Mouse (Mus musculus) intestine, embryonic 14.5 days (tissue): ENCODE data around the gene Ap3b1. TPM values are rescaled to one million over a fixed set of nuclear protein-coding genes. Genes with fewer than 3 reads are reported as not detected.

ENCODE experiments used
- ATAC-seq: fragments of 200-750 bp; cut with Nextera tagmentation; replicated peaks from 2 replicates; pipeline ENCODE4 v1.8.0; 2017; ENCODE audit warnings: low read depth, moderate number of reproducible peaks, moderate TSS enrichment, moderate library complexity; ENCODE audit not compliant: low FRiP score, low TSS enrichment
- DNase-seq: peaks from one replicate; pipeline ENCODE4 v3.0.0-alpha.2; 2018; ENCODE audit warnings: low spot score
- H3K27ac ChIP-seq: fragments of 300-500 bp; sonication (generic); 2 replicates; pipeline ENCODE4 v1.5.1; 2014; ENCODE audit warnings: low read depth, mild to moderate bottlenecking, control low read depth
- H3K27me3 ChIP-seq: fragments of 300-500 bp; sonication (generic); replicated peaks from 2 replicates; pipeline ENCODE4 v1.6.1; 2014; ENCODE audit warnings: low read length, control low read depth; ENCODE audit not compliant: control insufficient read depth, insufficient read depth
- H3K36me3 ChIP-seq: fragments of 300-500 bp; sonication (generic); 2 replicates; pipeline ENCODE4 v1.6.1; 2014; ENCODE audit warnings: low read length, control low read depth; ENCODE audit not compliant: control insufficient read depth, insufficient read depth
- H3K4me1 ChIP-seq: fragments of 300-500 bp; sonication (generic); replicated peaks from 2 replicates; pipeline ENCODE4 v1.6.1; 2014; ENCODE audit warnings: low read length, control low read depth, mixed read lengths; ENCODE audit not compliant: control insufficient read depth, insufficient read depth
- H3K4me2 ChIP-seq: fragments of 300-500 bp; sonication (generic); 2 replicates; pipeline ENCODE4 v1.6.1; 2014; ENCODE audit warnings: low read length
- H3K4me3 ChIP-seq: fragments of 300-500 bp; sonication (generic); 2 replicates; pipeline ENCODE4 v1.5.1; 2014; ENCODE audit warnings: low read depth, low read length, control low read depth, mixed read lengths
- H3K9ac ChIP-seq: fragments of 300-500 bp; sonication (generic); 2 replicates; pipeline ENCODE4 v1.6.1; 2014; ENCODE audit warnings: mild to moderate bottlenecking, low read length
- H3K9me3 ChIP-seq: fragments of 300-500 bp; sonication (generic); 2 replicates; pipeline ENCODE4 v1.6.1; 2016; ENCODE audit warnings: low read length, control low read depth; ENCODE audit not compliant: control insufficient read depth
- whole genome bisulfite sequencing: fragments of 180-500 bp; shearing (Covaris S2); extraction: QIAGEN DNeasy Blood & Tissue Kit; methylation state at CpG from one replicate; pipeline ENCODE4 v1.1.7; 2014; 5-methylcytosine and 5-hydroxymethylcytosine counted together
- polyA plus RNA-seq: library from polyadenylated mRNA; unstranded; fragments of >200 nt; fragmentation: Nextera tagmentation; extraction: Ambion mirVana; gene quantifications from 2 replicates; pipeline ENCODE4 v1.2.1, GENCODE M21; 2014

Ap3b1 gene
- polyA plus RNA-seq, 1 experiment from 2014 or later: 51.2 TPM

GRCm38 (mm10) chr13:94539851-94540646 lies 181.3 kb downstream of the Ap3b1 start:
- no peak overlapping the region for H3K9ac ChIP-seq
- no peaks in the 10 kb centered on the region; the same call in 1 of the 2 replicates for H3K4me1 ChIP-seq
- no peaks in the 10 kb centered on the region for H3K9me3 ChIP-seq
- DNase-seq (no peak), ATAC-seq (no peak)
- H3K36me3 ChIP-seq: peaks cover 10% of the 10 kb centered on the region; the same call in 1 of the 2 replicates
- H3K27ac ChIP-seq: no peak overlapping the region
- H3K4me3 ChIP-seq: no peak overlapping the region
- H3K27me3 ChIP-seq: no peaks in the 10 kb centered on the region
- no peak overlapping the region for H3K4me2 ChIP-seq
- 94% methylated on average over 10 of the region's 10 CpGs for WGBS

GRCm38 (mm10) chr13:94542061-94542460 lies 183.3 kb downstream of the Ap3b1 start:
- no peak for ATAC-seq
- WGBS: 83% methylated on average over 7 of the region's 7 CpGs
- no peak overlapping the region for H3K9ac ChIP-seq

DNA sequence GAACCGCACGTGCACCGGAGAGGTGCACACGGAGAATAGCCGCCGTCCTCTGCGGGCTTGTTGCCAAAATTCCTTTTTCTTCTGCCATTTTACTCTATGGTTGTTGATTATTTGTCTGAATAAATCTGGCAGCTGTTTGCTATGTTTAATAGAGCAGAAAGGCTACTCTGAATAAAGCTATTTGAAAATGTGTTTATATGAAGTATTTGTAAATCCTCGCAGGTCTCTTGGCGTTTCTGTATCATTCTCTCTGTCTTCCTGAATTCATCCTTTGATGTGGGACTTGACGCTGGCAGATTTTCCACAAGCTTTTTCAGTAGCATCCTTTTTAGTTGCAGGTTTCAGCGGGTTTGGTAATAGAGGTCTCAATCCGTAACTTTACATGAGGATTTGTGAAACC lies 185.5 kb downstream of the Ap3b1 start:
- no peaks in the 10 kb centered on the region for H3K9me3 ChIP-seq
- no peak for DNase-seq
- no peaks in the 10 kb centered on the region for H3K27me3 ChIP-seq
- no peak overlapping the region for H3K9ac ChIP-seq
- 0 out of 2 replicates have a peak, but pooled peaks cover 4% of the 10 kb centered on the region for H3K36me3 ChIP-seq
- H3K4me2 ChIP-seq: no peak overlapping the region
- WGBS: 61% methylated on average over 12 of the region's 12 CpGs
- no peak overlapping the region for H3K4me3 ChIP-seq
- no peaks in the 10 kb centered on the region; the same call in 1 of the 2 replicates for H3K4me1 ChIP-seq
- no peak for ATAC-seq
- no peak overlapping the region for H3K27ac ChIP-seq

More at GRCm38 (mm10) chr13:94542061-94542460, 183.3 kb downstream of the Ap3b1 start:
- H3K4me3 ChIP-seq: no peak overlapping the region
- H3K27ac ChIP-seq: no peak overlapping the region
- no peak for DNase-seq
- 0 out of 2 replicates have a peak, but pooled peaks cover 4% of the 10 kb centered on the region for H3K36me3 ChIP-seq
- no peaks in the 10 kb centered on the region; the same call in 1 of the 2 replicates for H3K4me1 ChIP-seq
- H3K27me3 ChIP-seq: no peaks in the 10 kb centered on the region
- H3K9me3 ChIP-seq: no peaks in the 10 kb centered on the region
- no peak overlapping the region for H3K4me2 ChIP-seq

DNA sequence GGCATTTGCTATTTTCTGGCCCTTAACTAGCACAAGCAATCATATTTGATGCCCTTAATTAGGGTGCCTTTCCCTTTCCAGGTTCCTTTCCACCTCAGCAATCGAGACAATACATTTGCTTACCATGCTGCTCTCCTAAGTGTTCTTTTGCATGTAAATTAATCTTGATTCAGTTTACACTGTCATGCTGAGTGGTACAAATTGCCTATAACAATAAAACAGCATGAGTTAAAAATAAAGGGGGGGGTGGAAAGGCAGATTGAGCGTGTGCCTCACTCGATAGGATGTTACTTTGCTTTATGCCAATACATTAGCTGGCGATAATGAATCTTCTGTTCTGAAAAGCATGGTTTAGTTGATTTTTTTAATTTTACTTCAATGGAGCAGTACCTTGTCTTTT lies 187.0 kb downstream of the Ap3b1 start:
- no peak overlapping the region for H3K4me3 ChIP-seq
- H3K4me1 ChIP-seq: peaks cover 12% of the 10 kb centered on the region; the same call in 1 of the 2 replicates
- H3K9ac ChIP-seq: no peak overlapping the region
- 0 out of 2 replicates have a peak, but pooled peaks cover 4% of the 10 kb centered on the region for H3K36me3 ChIP-seq
- DNase-seq: no peak
- H3K27ac ChIP-seq: no peak overlapping the region
- H3K9me3 ChIP-seq: no peaks in the 10 kb centered on the region
- H3K4me2 ChIP-seq: no peak overlapping the region
- ATAC-seq: no peak
- 76% methylated on average over 4 of the region's 4 CpGs for whole genome bisulfite sequencing
- H3K27me3 ChIP-seq: no peaks in the 10 kb centered on the region

DNA sequence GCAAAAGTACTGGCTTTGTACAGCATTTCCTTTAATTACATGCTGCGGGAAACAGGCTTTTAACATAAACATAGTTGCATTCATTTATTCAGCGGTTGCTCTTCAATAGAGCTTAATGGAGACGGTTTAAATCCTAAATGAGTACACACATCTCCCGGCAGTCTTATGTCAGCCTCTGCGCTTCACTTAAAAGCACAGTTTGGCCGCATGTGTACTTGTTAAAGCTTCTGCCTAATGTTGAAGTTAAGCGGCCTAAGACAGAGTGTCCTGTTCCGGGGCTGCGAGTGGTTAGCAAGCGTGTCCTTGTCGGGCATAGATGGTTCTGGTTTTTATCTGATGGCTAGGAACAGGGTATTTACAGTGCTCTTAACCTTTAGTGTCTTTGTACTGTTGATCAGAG lies 187.5 kb downstream of the Ap3b1 start:
- H3K27ac ChIP-seq: no peak overlapping the region
- H3K36me3 ChIP-seq: 0 out of 2 replicates have a peak, but pooled peaks cover 4% of the 10 kb centered on the region
- peaks cover 12% of the 10 kb centered on the region; the same call in 1 of the 2 replicates for H3K4me1 ChIP-seq
- no peak overlapping the region for H3K4me3 ChIP-seq
- H3K9ac ChIP-seq: no peak overlapping the region
- 35% methylated on average over 11 of the region's 11 CpGs for WGBS
- DNase-seq (no peak), ATAC-seq (no peak)
- no peak overlapping the region for H3K4me2 ChIP-seq
- H3K27me3 ChIP-seq: no peaks in the 10 kb centered on the region
- no peaks in the 10 kb centered on the region for H3K9me3 ChIP-seq

- Histone ChIP-seq H3K4me3 (no peak overlapping the region), H3K27me3 (no peaks in the 10 kb centered on the region), H3K9me3 (no peaks in the 10 kb centered on the region), H3K4me2 (no peak overlapping the region), H3K36me3 (no peaks in the 10 kb centered on the region), H3K9ac (no peak overlapping the region), H3K27ac (no peak overlapping the region), H3K4me1 (peaks cover 12% of the 10 kb centered on the region; the same call in 1 of the 2 replicates)
- no peak for ATAC-seq
- DNase-seq: no peak
- 57% methylated on average over 3 of the region's 3 CpGs for WGBS
Measured at GRCm38 (mm10) chr13:94549580-94549979, 190.8 kb downstream of the Ap3b1 start.

DNA sequence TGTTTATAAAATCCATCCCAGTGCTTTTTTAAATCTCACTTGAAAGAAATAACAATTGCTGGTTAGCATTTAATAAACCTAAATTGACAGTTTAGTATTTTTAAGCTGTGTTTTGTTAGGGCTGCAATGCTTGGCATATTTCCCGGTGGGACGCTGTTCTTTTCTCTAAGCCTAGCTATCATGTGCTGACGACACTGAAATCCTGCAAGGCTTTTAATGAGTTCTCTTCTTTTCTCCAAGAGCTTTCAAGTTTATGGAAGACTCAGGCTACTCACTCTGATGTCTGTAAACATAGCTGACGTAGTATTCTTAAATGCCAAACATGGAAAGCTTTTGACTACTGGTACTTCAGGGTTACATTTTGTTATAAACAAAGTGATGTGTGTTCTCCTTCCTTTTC lies 191.3 kb downstream of the Ap3b1 start:
- WGBS: 42% methylated on average over 4 of the region's 4 CpGs
- H3K4me2 ChIP-seq: no peak overlapping the region
- no peaks in the 10 kb centered on the region for H3K36me3 ChIP-seq
- no peak overlapping the region for H3K27ac ChIP-seq
- no peaks in the 10 kb centered on the region for H3K9me3 ChIP-seq
- no peak overlapping the region for H3K9ac ChIP-seq
- peaks cover 12% of the 10 kb centered on the region; the same call in 1 of the 2 replicates for H3K4me1 ChIP-seq
- H3K27me3 ChIP-seq: no peaks in the 10 kb centered on the region
- no peak overlapping the region for H3K4me3 ChIP-seq
- no peak for DNase-seq
- ATAC-seq: no peak

DNA sequence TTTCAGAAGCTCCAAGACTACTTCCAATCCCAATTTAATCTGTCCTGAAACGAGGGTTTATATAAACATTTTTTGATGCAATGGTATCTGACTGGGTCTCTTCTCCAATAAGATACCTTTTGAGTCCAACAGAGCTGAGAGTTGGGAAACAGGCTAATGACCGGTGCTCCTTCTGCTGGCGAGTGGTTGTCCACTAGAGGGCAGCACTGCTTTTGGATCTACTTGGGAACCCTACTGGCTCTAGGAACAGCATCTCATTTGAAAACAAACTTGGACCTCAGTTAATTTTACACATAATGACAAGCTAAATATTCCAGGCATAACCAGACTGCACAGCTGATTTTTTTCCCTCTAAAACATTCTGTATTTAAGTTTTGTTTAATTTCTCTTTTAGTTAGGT lies 201.3 kb downstream of the Ap3b1 start:
- H3K9me3 ChIP-seq: no peaks in the 10 kb centered on the region
- 4% methylated on average over 3 of the region's 3 CpGs for WGBS
- DNase-seq: peak; percentile 82
- 0 out of 2 replicates have a peak, but pooled peaks have one; percentile 40 for ATAC-seq
- H3K4me2 ChIP-seq: no peak overlapping the region
- H3K36me3 ChIP-seq: no peaks in the 10 kb centered on the region
- no peak overlapping the region for H3K4me3 ChIP-seq
- no peaks in the 10 kb centered on the region; the same call in 1 of the 2 replicates for H3K4me1 ChIP-seq
- no peak overlapping the region for H3K27ac ChIP-seq
- H3K9ac ChIP-seq: no peak overlapping the region
- H3K27me3 ChIP-seq: no peaks in the 10 kb centered on the region
